Mouse (Mus musculus) liver, embryonic 14.5 days (tissue): ENCODE results near the gene Dpm1. TPM values are rescaled to one million over a fixed set of nuclear protein-coding genes. Genes with fewer than 3 reads are reported as not detected.
A peak's percentile ranks its signal among the peaks of the same experiment; 100 is the strongest.

Source experiments
- ATAC-seq: fragments of 200-750 bp; cut with Nextera tagmentation; 2 replicates; pipeline ENCODE4 v1.8.0; 2017; ENCODE audit warnings: moderate number of reproducible peaks, mild to moderate bottlenecking, moderate library complexity; ENCODE audit not compliant: insufficient read depth
- DNase-seq, 3 experiments: peaks; one replicate each; pipeline ENCODE4 v3.0.0-alpha.2; 2012 to 2013; ENCODE audit warnings: low read depth in 3 of 3, low spot score in 3 of 3
- H3K27ac ChIP-seq: fragments of 300-500 bp; sonication (generic); 2 replicates; pipeline ENCODE4 v1.5.1; 2014; ENCODE audit warnings: moderate library complexity, mild to moderate bottlenecking, control low read depth, inconsistent platforms
- H3K27me3 ChIP-seq: fragments of 300-500 bp; sonication (generic); 2 replicates; pipeline ENCODE4 v1.6.1; 2014; ENCODE audit warnings: mild to moderate bottlenecking, low read length, moderate library complexity; ENCODE audit not compliant: control insufficient read depth, insufficient read depth
- H3K36me3 ChIP-seq: fragments of 300-500 bp; sonication (generic); replicated peaks from 2 replicates; pipeline ENCODE4 v1.6.1; 2014; ENCODE audit warnings: low read depth; ENCODE audit not compliant: control insufficient read depth, insufficient read depth
- H3K4me1 ChIP-seq, 2 experiments: fragments of 200-500 bp in 1 of 2; fragments of 300-500 bp in 1 of 2; sonication (generic) in 1 of 2; replicated peaks; 2 replicates each; pipeline ENCODE4 v1.6.1; 2012 to 2014; ENCODE audit warnings: antibody characterized with exemption in 1 of 2, inconsistent platforms in 1 of 2, low read length in 1 of 2; ENCODE audit not compliant: control insufficient read depth in 2 of 2, insufficient read depth in 2 of 2
- H3K4me2 ChIP-seq: fragments of 300-500 bp; sonication (generic); 2 replicates; pipeline ENCODE4 v1.6.1; 2014; ENCODE audit warnings: low read depth, mild to moderate bottlenecking, control low read depth, moderate library complexity
- H3K4me3 ChIP-seq, 2 experiments: fragments of 200-500 bp in 1 of 2; fragments of 300-500 bp in 1 of 2; sonication (generic) in 1 of 2; 2 replicates each; pipeline ENCODE4 v1.5.1; 2012 to 2014; ENCODE audit warnings: low read depth in 2 of 2, low read length in 2 of 2, mild to moderate bottlenecking in 2 of 2, control low read depth in 1 of 2, inconsistent platforms in 1 of 2, moderate library complexity in 1 of 2; ENCODE audit not compliant: insufficient read depth in 1 of 2
- H3K9ac ChIP-seq: fragments of 300-500 bp; sonication (generic); replicated peaks from 2 replicates; pipeline ENCODE4 v1.6.1; 2014; ENCODE audit warnings: mild to moderate bottlenecking, control low read depth, moderate library complexity
- H3K9me3 ChIP-seq: fragments of 300-500 bp; sonication (generic); 2 replicates; pipeline ENCODE4 v1.6.1; 2016; ENCODE audit warnings: low read length, mixed read lengths; ENCODE audit not compliant: control insufficient read depth
- CTCF ChIP-seq: IDR thresholded peaks from 2 replicates; pipeline ENCODE4 v1.5.1; 2016; ENCODE audit warnings: antibody characterized with exemption, low read depth, control low read depth
- EP300 ChIP-seq: IDR thresholded peaks from 2 replicates; pipeline ENCODE4 v1.6.1; 2016; ENCODE audit warnings: antibody characterized with exemption, low read depth
- WGBS: fragments of 180-500 bp; shearing (Covaris S2); extraction: QIAGEN DNeasy Blood & Tissue Kit; methylation state at CpG from one replicate; pipeline ENCODE4 v1.1.7; 2014; ENCODE audit not compliant: insufficient replicate concordance; 5-methylcytosine and 5-hydroxymethylcytosine counted together
- polyA plus RNA-seq, 2 experiments: library from polyadenylated mRNA; depleted of rRNA in 1 of 2; stranded (reverse) in 1 of 2; unstranded in 1 of 2; fragments of >200 nt; fragmentation: Nextera tagmentation in 1 of 2; extraction: Ambion mirVana in 1 of 2; gene quantifications; 2 replicates each; pipeline versions ENCODE4 v1.2.1 to v1.2.3; 2012 to 2014

Gene Dpm1
- polyA plus RNA-seq, 2 experiments: 4.2 to 77.8 TPM

GRCm38 (mm10) chr2:168243278-168243677 lies 12.9 kb upstream of the Dpm1 start:
- no peaks in the 10 kb centered on the region for H3K9me3 ChIP-seq
- no peaks in the 10 kb centered on the region for H3K4me1 ChIP-seq
- H3K4me3 ChIP-seq: no peak overlapping the region
- TF ChIP-seq EP300: no peak
- TF ChIP-seq CTCF: peak; percentile 29; the same call in 1 of the 2 replicates
- 59% methylated on average over 4 of the region's 4 CpGs for WGBS
- DNase-seq (no peak), ATAC-seq (no peak)
- H3K27ac ChIP-seq: no peak overlapping the region
- H3K4me2 ChIP-seq: no peak overlapping the region
- no peaks in the 10 kb centered on the region for H3K27me3 ChIP-seq
- no peak overlapping the region for H3K9ac ChIP-seq
- no peaks in the 10 kb centered on the region for H3K36me3 ChIP-seq

GRCm38 (mm10) chr2:168242841-168243240 lies 12.4 kb upstream of the Dpm1 start:
- Histone ChIP-seq H3K9ac (no peak overlapping the region), H3K36me3 (no peaks in the 10 kb centered on the region), H3K4me1 (no peaks in the 10 kb centered on the region), H3K9me3 (no peaks in the 10 kb centered on the region), H3K27ac (no peak overlapping the region), H3K27me3 (no peaks in the 10 kb centered on the region), H3K4me3 (no peak overlapping the region), H3K4me2 (no peak overlapping the region)
- ATAC-seq (no peak), DNase-seq (no peak)
- no peak for TF ChIP-seq CTCF
- no peak for TF ChIP-seq EP300

- TF ChIP-seq EP300 (no peak), CTCF (no peak)
- no peaks in the 10 kb centered on the region for H3K27me3 ChIP-seq
- H3K27ac ChIP-seq: no peak overlapping the region
- H3K4me3 ChIP-seq: no peak overlapping the region
- no peak for ATAC-seq
- WGBS: 53% methylated on average over 4 of the region's 4 CpGs
- no peaks in the 10 kb centered on the region for H3K36me3 ChIP-seq
- H3K9me3 ChIP-seq: no peaks in the 10 kb centered on the region
- no peaks in the 10 kb centered on the region for H3K4me1 ChIP-seq
- DNase-seq: no peak
- no peak overlapping the region for H3K4me2 ChIP-seq
- no peak overlapping the region for H3K9ac ChIP-seq
These were observed 7.9 kb upstream of the Dpm1 start for GRCm38 (mm10) chr2:168238335-168238734.

GRCm38 (mm10) chr2:168233286-168233685 lies 2.9 kb upstream of the Dpm1 start:
- no peak overlapping the region for H3K4me3 ChIP-seq
- TF ChIP-seq EP300: no peak
- no peak for TF ChIP-seq CTCF
- H3K27me3 ChIP-seq: no peaks in the 10 kb centered on the region
- 75% methylated on average over 5 of the region's 5 CpGs for WGBS
- no peaks in the 10 kb centered on the region for H3K9me3 ChIP-seq
- H3K9ac ChIP-seq: no peak overlapping the region
- ATAC-seq (no peak), DNase-seq (no peak)
- no peak overlapping the region for H3K27ac ChIP-seq
- peaks cover 4% of the 10 kb centered on the region; the same call in 1 of the 2 replicates for H3K36me3 ChIP-seq
- H3K4me2 ChIP-seq: no peak overlapping the region
- H3K4me1 ChIP-seq: peaks cover 14 to 18% of the 10 kb centered on the region in 2 experiments

- DNase-seq (no peak), ATAC-seq (no peak)
- Histone ChIP-seq H3K4me1 (peaks cover 21% of the 10 kb centered on the region in 2 experiments), H3K9me3 (no peaks in the 10 kb centered on the region), H3K36me3 (peaks cover 11% of the 10 kb centered on the region), H3K4me3 (peak overlapping the region; percentile 70 to 95), H3K27ac (no peak overlapping the region), H3K9ac (peak overlapping the region; percentile 94), H3K27me3 (no peaks in the 10 kb centered on the region), H3K4me2 (peak overlapping the region; percentile 99)
- TF ChIP-seq CTCF (no peak), EP300 (no peak)
- WGBS: 51% methylated on average over 33 of the region's 33 CpGs
These were observed 1.1 kb upstream of the Dpm1 start for GRCm38 (mm10) chr2:168231471-168231829.
